Mouse (Mus musculus) bone marrow macrophage, adult 2 months (primary cell): Measurements from ENCODE around the gene Ccdc173.

Experiments
- CTCF ChIP-seq: IDR thresholded peaks from 2 replicates; pipeline ENCODE4 v1.5.1; 2012; ENCODE audit warnings: low read depth, mild to moderate bottlenecking, low read length, moderate library complexity
- POLR2A ChIP-seq: IDR thresholded peaks from 2 replicates; pipeline ENCODE4 v1.6.1; 2012; ENCODE audit warnings: mild to moderate bottlenecking, low read depth, low read length, borderline replicate concordance

DNA sequence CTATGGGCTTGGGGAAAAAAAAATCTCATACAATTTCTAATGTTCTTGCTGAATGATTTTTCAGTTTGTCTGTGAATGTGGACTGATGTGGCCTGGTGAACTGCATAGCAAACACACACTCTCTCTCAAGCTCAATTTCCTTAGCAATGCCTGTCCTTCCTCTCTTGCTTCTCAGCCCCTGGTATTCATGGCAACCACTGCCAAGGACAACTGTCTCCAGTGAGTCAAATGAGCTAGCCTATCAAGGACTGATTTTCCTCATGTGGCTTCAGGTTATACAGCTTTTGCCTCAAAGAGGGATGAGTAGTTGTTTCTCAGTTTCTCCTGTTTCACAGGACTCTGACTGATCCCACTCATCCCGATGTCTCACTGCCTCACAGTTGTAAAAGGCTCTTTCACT lies 70.3 kb downstream of the Ccdc173 start:
- no peak for TF ChIP-seq POLR2A
- no peak for TF ChIP-seq CTCF
